Mouse (Mus musculus): Measurements from ENCODE around the gene Gm3839. TPM values are rescaled to one million over a fixed set of nuclear protein-coding genes. Genes with fewer than 3 reads are reported as not detected.

Gm3839 gene
- polyA plus RNA-seq (2012; rRNA removed): 0.10 and 0.18 TPM in 2 replicates

DNA sequence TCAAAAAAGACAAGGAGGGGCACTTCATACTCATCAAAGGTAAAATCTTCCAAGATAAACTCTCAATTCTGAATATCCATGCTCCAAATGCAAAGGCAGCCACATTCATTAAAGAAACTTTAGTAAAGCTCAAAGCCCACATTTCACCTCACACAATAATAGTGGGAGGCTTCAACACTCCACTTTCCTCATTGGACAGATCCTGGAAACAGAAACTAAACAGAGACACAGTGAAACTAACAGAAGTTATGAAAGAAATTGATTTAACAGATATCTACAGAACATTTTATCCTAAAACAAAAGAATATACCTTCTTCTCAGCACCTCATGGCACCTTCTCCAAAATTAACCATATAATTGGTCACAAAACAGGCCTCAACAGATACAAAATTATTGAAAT, at the start of gene Gm3839:
TSS of gene Gm3839 (minus strand) at position 101 of the 400 bp plus-strand sequence.

Other genes with a start within 250 kb of the Gm3839 start
- gene Fhit, start 194.7 kb downstream of the Gm3839 start, polyA plus RNA-seq (2012; rRNA removed): 0.27 and 0.96 TPM in 2 replicates
- gene Ptprg, start 196.8 kb upstream of the Gm3839 start, polyA plus RNA-seq (2012; rRNA removed): 5.8 and 12.7 TPM in 2 replicates

All from stomach, adult 2 months (tissue).